Mouse (Mus musculus) embryonic facial prominence, embryonic 11.5 days (tissue): ENCODE data around the gene Thra. TPM values are rescaled to one million over a fixed set of nuclear protein-coding genes. Genes with fewer than 3 reads are reported as not detected.

ENCODE experiments used
- ATAC-seq: fragments of 200-750 bp; cut with Nextera tagmentation; replicated peaks from 2 replicates; pipeline ENCODE4 v1.8.0; 2017; ENCODE audit warnings: low read depth; ENCODE audit not compliant: insufficient number of reproducible peaks, low FRiP score, low TSS enrichment
- DNase-seq: peaks from one replicate; pipeline ENCODE4 v3.0.0-alpha.2; 2015; ENCODE audit warnings: low spot score
- H3K27ac ChIP-seq: fragments of 300-500 bp; sonication (generic); replicated peaks from 2 replicates; pipeline ENCODE4 v1.5.1; 2014; ENCODE audit warnings: mild to moderate bottlenecking, low read depth, low read length, control low read depth
- H3K27me3 ChIP-seq: fragments of 300-500 bp; sonication (generic); 2 replicates; pipeline ENCODE4 v1.6.1; 2014; ENCODE audit warnings: mild to moderate bottlenecking, low read length, moderate library complexity, mixed read lengths; ENCODE audit not compliant: control insufficient read depth, insufficient read depth
- H3K36me3 ChIP-seq: fragments of 300-500 bp; sonication (generic); replicated peaks from 2 replicates; pipeline ENCODE4 v1.6.1; 2014; ENCODE audit warnings: low read depth, mild to moderate bottlenecking, low read length, moderate library complexity, mixed read lengths; ENCODE audit not compliant: control insufficient read depth, insufficient read depth
- H3K4me1 ChIP-seq: fragments of 300-500 bp; sonication (generic); 2 replicates; pipeline ENCODE4 v1.6.1; 2014; ENCODE audit warnings: low read length, mixed read lengths; ENCODE audit not compliant: control insufficient read depth, insufficient read depth
- H3K4me2 ChIP-seq: fragments of 300-500 bp; sonication (generic); 2 replicates; pipeline ENCODE4 v1.6.1; 2014; ENCODE audit warnings: low read depth, mild to moderate bottlenecking, control low read depth, low read length, moderate library complexity
- H3K4me3 ChIP-seq: fragments of 300-500 bp; sonication (generic); 2 replicates; pipeline ENCODE4 v1.5.1; 2014; ENCODE audit warnings: low read depth, low read length, control low read depth
- H3K9ac ChIP-seq: fragments of 300-500 bp; sonication (generic); replicated peaks from 2 replicates; pipeline ENCODE4 v1.6.1; 2014; ENCODE audit warnings: mild to moderate bottlenecking, control low read depth, low read length
- H3K9me3 ChIP-seq: fragments of 300-500 bp; sonication (generic); replicated peaks from 2 replicates; pipeline ENCODE4 v1.6.1; 2016; ENCODE audit warnings: mild to moderate bottlenecking, low read length, inconsistent platforms, mixed read lengths; ENCODE audit not compliant: control insufficient read depth
- WGBS: fragments of 180-500 bp; shearing (Covaris S2); extraction: QIAGEN DNeasy Blood & Tissue Kit; methylation state at CpG from one replicate; pipeline ENCODE4 v1.1.7; 2014; 5-methylcytosine and 5-hydroxymethylcytosine counted together
- polyA plus RNA-seq: library from polyadenylated mRNA; unstranded; fragments of >200 nt; fragmentation: Nextera tagmentation; extraction: Ambion mirVana; gene quantifications from 2 replicates; pipeline ENCODE4 v1.2.1, GENCODE M21; 2014

Gene Thra
- polyA plus RNA-seq, 1 experiment from 2014 or later = 19.7 TPM

- no peaks in the 10 kb centered on the region; the same call in 1 of the 2 replicates for H3K36me3 ChIP-seq
- peak; percentile 48 for DNase-seq
Measured at GRCm38 (mm10) chr11:98721458-98722226, 18.8 kb upstream of the Thra start.

GRCm38 (mm10) chr11:98723098-98723497 lies 17.3 kb upstream of the Thra start:
- Histone ChIP-seq H3K36me3 (no peaks in the 10 kb centered on the region; the same call in 1 of the 2 replicates), H3K9ac (no peak overlapping the region), H3K4me3 (no peak overlapping the region), H3K27me3 (no peaks in the 10 kb centered on the region), H3K4me1 (no peaks in the 10 kb centered on the region), H3K9me3 (no peaks in the 10 kb centered on the region), H3K27ac (no peak overlapping the region), H3K4me2 (no peak overlapping the region)
- no peak for ATAC-seq
- WGBS = 84% methylated on average over 7 of the region's 7 CpGs
- DNase-seq = no peak

More at GRCm38 (mm10) chr11:98721458-98722226, 18.8 kb upstream of the Thra start:
- Histone ChIP-seq H3K4me1 (no peaks in the 10 kb centered on the region), H3K27me3 (no peaks in the 10 kb centered on the region), H3K4me2 (no peak overlapping the region), H3K27ac (no peak overlapping the region), H3K4me3 (no peak overlapping the region), H3K9me3 (no peaks in the 10 kb centered on the region), H3K9ac (peak overlapping the region; percentile 7; the same call in 1 of the 2 replicates)
- no peak for ATAC-seq
- 63% methylated on average over 24 of the region's 24 CpGs for WGBS

GRCm38 (mm10) chr11:98725926-98726506 lies 14.4 kb upstream of the Thra start:
- WGBS = 95% methylated on average over 15 of the region's 15 CpGs
- H3K4me3 ChIP-seq = no peak overlapping the region
- no peaks in the 10 kb centered on the region for H3K27me3 ChIP-seq
- no peak overlapping the region for H3K4me2 ChIP-seq
- no peaks in the 10 kb centered on the region for H3K9me3 ChIP-seq
- ATAC-seq (no peak), DNase-seq (no peak)
- no peaks in the 10 kb centered on the region; the same call in 1 of the 2 replicates for H3K36me3 ChIP-seq
- H3K4me1 ChIP-seq = peaks cover 2% of the 10 kb centered on the region; the same call in 1 of the 2 replicates
- no peak overlapping the region for H3K27ac ChIP-seq
- H3K9ac ChIP-seq = no peak overlapping the region

- H3K9ac ChIP-seq = peak within 1 kb of the TSS; percentile 74
- WGBS = under 1% methylated on average over 16 of the region's 16 CpGs
- H3K36me3 ChIP-seq = no peaks in the 10 kb centered on the region; the same call in 1 of the 2 replicates
- no peaks in the 10 kb centered on the region for H3K27me3 ChIP-seq
- H3K4me2 ChIP-seq = peak within 1 kb of the TSS; percentile 64
- no peak within 1 kb of the TSS; the same call in 1 of the 2 replicates for H3K27ac ChIP-seq
- DNase-seq (peak; percentile 94), ATAC-seq (peak; percentile 79; the same call in 1 of the 2 replicates)
- peaks cover 2% of the 10 kb centered on the region; the same call in 1 of the 2 replicates for H3K4me1 ChIP-seq
- H3K9me3 ChIP-seq = no peaks in the 10 kb centered on the region
- peak within 1 kb of the TSS; percentile 72 for H3K4me3 ChIP-seq
Measured at GRCm38 (mm10) chr11:98729119-98729588, 11.3 kb upstream of the Thra start, which contains the start of gene Med24. Gene Med24 (minus strand): TSS chr11:98729435.

- Histone ChIP-seq H3K36me3 (no peaks in the 10 kb centered on the region), H3K4me3 (no peak overlapping the region), H3K4me2 (no peak overlapping the region), H3K9me3 (no peaks in the 10 kb centered on the region), H3K27me3 (no peaks in the 10 kb centered on the region), H3K4me1 (peaks cover 2% of the 10 kb centered on the region; the same call in 1 of the 2 replicates), H3K27ac (no peak overlapping the region), H3K9ac (no peak overlapping the region)
- no peak for DNase-seq
- no peak for ATAC-seq
- WGBS = 68% methylated on average over 4 of the region's 4 CpGs
Measured at GRCm38 (mm10) chr11:98730727-98731126, 9.7 kb upstream of the Thra start.

GRCm38 (mm10) chr11:98731134-98731533 lies 9.3 kb upstream of the Thra start:
- Histone ChIP-seq H3K36me3 (no peaks in the 10 kb centered on the region), H3K27me3 (no peaks in the 10 kb centered on the region), H3K4me2 (no peak overlapping the region), H3K4me1 (peaks cover 2% of the 10 kb centered on the region; the same call in 1 of the 2 replicates), H3K9me3 (no peaks in the 10 kb centered on the region), H3K27ac (no peak overlapping the region), H3K4me3 (no peak overlapping the region), H3K9ac (no peak overlapping the region)
- DNase-seq (no peak), ATAC-seq (no peak)
- 54% methylated on average over 5 of the region's 5 CpGs for WGBS

GRCm38 (mm10) chr11:98734020-98734419 lies 6.4 kb upstream of the Thra start:
- DNase-seq (no peak), ATAC-seq (no peak)
- Histone ChIP-seq H3K4me3 (no peak overlapping the region), H3K4me1 (no peaks in the 10 kb centered on the region), H3K27ac (no peak overlapping the region), H3K9me3 (no peaks in the 10 kb centered on the region), H3K36me3 (no peaks in the 10 kb centered on the region), H3K9ac (no peak overlapping the region), H3K27me3 (no peaks in the 10 kb centered on the region), H3K4me2 (no peak overlapping the region)
- 85% methylated on average over 3 of the region's 3 CpGs for WGBS

- WGBS = 89% methylated on average over 4 of the region's 4 CpGs
- no peak overlapping the region for H3K27ac ChIP-seq
- ATAC-seq = no peak
Measured at GRCm38 (mm10) chr11:98735111-98735510, 5.3 kb upstream of the Thra start.

More at GRCm38 (mm10) chr11:98735111-98735510, 5.3 kb upstream of the Thra start:
- Histone ChIP-seq H3K9me3 (no peaks in the 10 kb centered on the region), H3K4me1 (peaks cover 4% of the 10 kb centered on the region; the same call in 1 of the 2 replicates), H3K36me3 (no peaks in the 10 kb centered on the region), H3K4me2 (no peak overlapping the region), H3K4me3 (no peak overlapping the region), H3K9ac (no peak overlapping the region), H3K27me3 (no peaks in the 10 kb centered on the region)
- DNase-seq = no peak
